Mouse (Mus musculus) E14TG2a.4 (cell line): ENCODE results near the gene Spop.

ENCODE experiments used
- H3K27me3 ChIP-seq: 2 replicates; pipeline ENCODE4 v1.6.1; 2014; ENCODE audit warnings: low read length, control low read depth; ENCODE audit not compliant: insufficient read depth
- H3K36me3 ChIP-seq: 2 replicates; pipeline ENCODE4 v1.6.1; 2014; ENCODE audit warnings: low read length, control low read depth; ENCODE audit not compliant: insufficient read depth
- H3K4me1 ChIP-seq: replicated peaks from 2 replicates; pipeline ENCODE4 v1.6.1; 2014; ENCODE audit warnings: low read depth, low read length, control low read depth
- H3K4me3 ChIP-seq: replicated peaks from 2 replicates; pipeline ENCODE4 v1.5.1; 2014; ENCODE audit warnings: mild to moderate bottlenecking, low read length
- H3K9me3 ChIP-seq: 2 replicates; pipeline ENCODE4 v1.6.1; 2014; ENCODE audit warnings: low read length, control low read depth
- CTCF ChIP-seq: conservative IDR thresholded peaks from 2 replicates; pipeline ENCODE4 v1.5.1; 2014; ENCODE audit warnings: low read length
- NANOG ChIP-seq: IDR thresholded peaks from 2 replicates; pipeline ENCODE4 v1.6.1; 2014; ENCODE audit warnings: borderline replicate concordance, low read length, mixed read lengths
- POU5F1 ChIP-seq: IDR thresholded peaks from 2 replicates; pipeline ENCODE4 v1.6.1; 2014; ENCODE audit warnings: low read length, borderline replicate concordance

Gene Spop

GRCm38 (mm10) chr11:95409450-95410112, 4.3 kb upstream of the Spop start:
- Histone ChIP-seq H3K4me1 (peaks cover 12% of the 10 kb centered on the region), H3K9me3 (peaks cover 5% of the 10 kb centered on the region), H3K4me3 (no peak overlapping the region), H3K27me3 (peaks cover 24% of the 10 kb centered on the region), H3K36me3 (no peaks in the 10 kb centered on the region)
- TF ChIP-seq NANOG = no peak
- TF ChIP-seq POU5F1 = no peak
- no peak for TF ChIP-seq CTCF

- Histone ChIP-seq H3K4me3 (no peak overlapping the region), H3K36me3 (peaks cover 4% of the 10 kb centered on the region; the same call in 1 of the 2 replicates), H3K4me1 (peaks cover 29% of the 10 kb centered on the region), H3K9me3 (peaks cover 5% of the 10 kb centered on the region), H3K27me3 (peaks cover 24% of the 10 kb centered on the region)
- no peak for TF ChIP-seq CTCF
- TF ChIP-seq NANOG = no peak
- no peak for TF ChIP-seq POU5F1
These were observed 2.3 kb upstream of the Spop start for GRCm38 (mm10) chr11:95411453-95412013.

- Histone ChIP-seq H3K4me1 (peaks cover 25% of the 10 kb centered on the region), H3K9me3 (peaks cover 5% of the 10 kb centered on the region), H3K36me3 (peaks cover 7% of the 10 kb centered on the region; the same call in 1 of the 2 replicates), H3K4me3 (no peak overlapping the region), H3K27me3 (peaks cover 24% of the 10 kb centered on the region)
- TF ChIP-seq NANOG (no peak), POU5F1 (no peak), CTCF (no peak)
These were observed 1.3 kb upstream of the Spop start for GRCm38 (mm10) chr11:95412615-95413014.

GRCm38 (mm10) chr11:95414536-95415161, 769 bp downstream of the Spop start:
- no peak for TF ChIP-seq POU5F1
- no peak for TF ChIP-seq NANOG
- no peak for TF ChIP-seq CTCF

GRCm38 (mm10) chr11:95415931-95416330, 2.1 kb downstream of the Spop start:
- Histone ChIP-seq H3K27me3 (peaks cover 22% of the 10 kb centered on the region), H3K9me3 (peaks cover 5% of the 10 kb centered on the region), H3K4me1 (peaks cover 24% of the 10 kb centered on the region), H3K4me3 (no peak overlapping the region), H3K36me3 (peaks cover 8% of the 10 kb centered on the region)
- TF ChIP-seq CTCF (no peak), NANOG (no peak), POU5F1 (no peak)

More at GRCm38 (mm10) chr11:95414536-95415161, 769 bp downstream of the Spop start:
- Histone ChIP-seq H3K4me3 (peak overlapping the region; percentile 87), H3K4me1 (peaks cover 20% of the 10 kb centered on the region), H3K27me3 (peaks cover 24% of the 10 kb centered on the region), H3K36me3 (peaks cover 8% of the 10 kb centered on the region), H3K9me3 (peaks cover 5% of the 10 kb centered on the region)

- Histone ChIP-seq H3K36me3 (peaks cover 8% of the 10 kb centered on the region), H3K27me3 (peaks cover 13% of the 10 kb centered on the region), H3K9me3 (peaks cover 5% of the 10 kb centered on the region), H3K4me3 (no peak overlapping the region), H3K4me1 (peaks cover 24% of the 10 kb centered on the region)
- TF ChIP-seq NANOG (no peak), POU5F1 (no peak), CTCF (no peak)
These were observed 3.5 kb downstream of the Spop start for GRCm38 (mm10) chr11:95417341-95417740.

GRCm38 (mm10) chr11:95420880-95421435, 7.1 kb downstream of the Spop start:
- TF ChIP-seq CTCF (no peak), NANOG (no peak), POU5F1 (no peak)
- no peaks in the 10 kb centered on the region for H3K9me3 ChIP-seq
- H3K27me3 ChIP-seq = no peaks in the 10 kb centered on the region
- peaks cover 8% of the 10 kb centered on the region for H3K36me3 ChIP-seq
- H3K4me1 ChIP-seq = peaks cover 13% of the 10 kb centered on the region
- H3K4me3 ChIP-seq = no peak overlapping the region

GRCm38 (mm10) chr11:95423505-95423904, 9.6 kb downstream of the Spop start:
- Histone ChIP-seq H3K9me3 (no peaks in the 10 kb centered on the region), H3K27me3 (no peaks in the 10 kb centered on the region), H3K4me1 (peaks cover 9% of the 10 kb centered on the region; the same call in 1 of the 2 replicates), H3K36me3 (no peaks in the 10 kb centered on the region), H3K4me3 (no peak overlapping the region)
- TF ChIP-seq CTCF (peak; percentile 74), POU5F1 (no peak)
